Mouse (Mus musculus) heart, postnatal 0 days (tissue): ENCODE measurements around the gene Smg1. TPM values are rescaled to one million over a fixed set of nuclear protein-coding genes. Genes with fewer than 3 reads are reported as not detected.

ENCODE experiments used
- ATAC-seq: fragments of 200-750 bp; cut with Nextera tagmentation; 2 replicates; pipeline ENCODE4 v1.8.0; 2017; ENCODE audit warnings: low read depth, moderate number of reproducible peaks, moderate library complexity; ENCODE audit not compliant: insufficient read depth
- DNase-seq: peaks from one replicate; pipeline ENCODE4 v3.0.0-alpha.2; 2016; ENCODE audit warnings: low spot score
- H3K27ac ChIP-seq: fragments of 300-500 bp; sonication (generic); 2 replicates; pipeline ENCODE4 v1.5.1; 2014; ENCODE audit warnings: low read depth, mild to moderate bottlenecking
- H3K27me3 ChIP-seq: fragments of 300-500 bp; sonication (generic); 2 replicates; pipeline ENCODE4 v1.6.1; 2014; ENCODE audit warnings: low read length, mixed read lengths; ENCODE audit not compliant: control insufficient read depth, insufficient read depth
- H3K36me3 ChIP-seq: fragments of 300-500 bp; sonication (generic); replicated peaks from 2 replicates; pipeline ENCODE4 v1.6.1; 2014; ENCODE audit warnings: low read length, mixed read lengths; ENCODE audit not compliant: control insufficient read depth, insufficient read depth
- H3K4me1 ChIP-seq: fragments of 300-500 bp; sonication (generic); 2 replicates; pipeline ENCODE4 v1.6.1; 2014; ENCODE audit warnings: antibody characterized with exemption; ENCODE audit not compliant: control insufficient read depth, insufficient read depth
- H3K4me2 ChIP-seq: fragments of 300-500 bp; sonication (generic); 2 replicates; pipeline ENCODE4 v1.6.1; 2014; ENCODE audit warnings: low read depth, mild to moderate bottlenecking, low read length, moderate library complexity
- H3K4me3 ChIP-seq: fragments of 300-500 bp; sonication (generic); 2 replicates; pipeline ENCODE4 v1.5.1; 2014; ENCODE audit warnings: low read depth, low read length
- H3K9ac ChIP-seq: fragments of 300-500 bp; sonication (generic); replicated peaks from 2 replicates; pipeline ENCODE4 v1.6.1; 2014; ENCODE audit warnings: low read depth, low read length, mixed read lengths
- H3K9me3 ChIP-seq: fragments of 300-500 bp; sonication (generic); replicated peaks from 2 replicates; pipeline ENCODE4 v1.6.1; 2016; ENCODE audit warnings: low read length; ENCODE audit not compliant: control insufficient read depth
- CTCF ChIP-seq: IDR thresholded peaks from 2 replicates; pipeline ENCODE4 v1.5.1; 2016; ENCODE audit warnings: antibody characterized with exemption, control low read depth, low read depth
- EP300 ChIP-seq: IDR thresholded peaks from 2 replicates; pipeline ENCODE4 v1.6.1; 2016; ENCODE audit warnings: antibody characterized with exemption, low read depth
- WGBS: fragments of 180-500 bp; shearing (Covaris S2); extraction: QIAGEN DNeasy Blood & Tissue Kit; methylation state at CpG from one replicate; pipeline ENCODE4 v1.1.7; 2014; 5-methylcytosine and 5-hydroxymethylcytosine counted together
- polyA plus RNA-seq: library from polyadenylated mRNA; unstranded; fragments of >200 nt; fragmentation: Nextera tagmentation; extraction: Ambion mirVana; gene quantifications from 2 replicates; pipeline ENCODE4 v1.2.1, GENCODE M21; 2015
- total RNA-seq: library from RNA; depleted of rRNA; stranded (reverse); fragments of >200 nt; gene quantifications from 2 replicates; pipeline ENCODE4 v1.2.3, GENCODE M21; 2014; ENCODE audit warnings: low replicate concordance

The Smg1 gene
- total and polyA plus RNA-seq, 2 experiments from 2014 or later: 8.7 to 35.2 TPM

DNA sequence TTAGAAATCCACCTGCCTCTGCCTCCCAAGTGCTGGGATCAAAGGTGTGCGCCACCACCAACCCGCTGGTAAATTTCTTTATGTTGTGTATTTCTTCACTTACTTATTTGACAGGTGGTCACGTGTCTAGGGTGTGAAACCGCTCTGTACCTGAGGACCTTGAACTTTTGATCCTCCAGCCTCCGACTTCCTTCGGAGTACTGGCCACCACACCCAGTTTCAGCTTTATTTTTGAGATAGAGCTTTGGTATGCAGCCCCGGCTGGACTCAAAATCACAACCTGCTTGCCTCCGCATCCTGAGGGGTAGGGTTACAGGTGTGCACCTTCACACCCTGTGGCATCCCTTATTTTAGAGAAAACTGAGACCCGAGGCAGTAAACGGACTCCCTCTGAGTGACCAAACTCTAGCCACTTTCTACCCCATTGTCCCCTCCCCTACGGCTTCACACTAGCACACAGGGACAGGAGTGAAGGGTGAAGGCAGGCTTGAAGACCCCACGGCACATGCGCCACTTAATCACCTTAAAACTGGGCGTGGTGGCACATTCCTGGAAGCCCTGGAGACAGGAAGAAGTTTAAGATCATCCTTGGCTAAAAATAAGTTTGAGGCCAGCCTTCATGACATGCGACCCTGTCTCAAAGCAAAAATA is 33.3 kb upstream of the Smg1 start:
- no peaks in the 10 kb centered on the region for H3K27me3 ChIP-seq
- TF ChIP-seq EP300: no peak
- TF ChIP-seq CTCF: no peak
- H3K4me2 ChIP-seq: peak overlapping the region; percentile 38; the same call in 1 of the 2 replicates
- no peaks in the 10 kb centered on the region for H3K9me3 ChIP-seq
- H3K27ac ChIP-seq: no peak overlapping the region
- H3K4me1 ChIP-seq: peaks cover 5% of the 10 kb centered on the region; the same call in 1 of the 2 replicates
- ATAC-seq (no peak; the same call in 1 of the 2 replicates), DNase-seq (no peak)
- 74% methylated on average over 15 of the region's 15 CpGs for WGBS
- no peak overlapping the region for H3K9ac ChIP-seq
- H3K36me3 ChIP-seq: no peaks in the 10 kb centered on the region
- peak overlapping the region; percentile 7; the same call in 1 of the 2 replicates for H3K4me3 ChIP-seq

DNA sequence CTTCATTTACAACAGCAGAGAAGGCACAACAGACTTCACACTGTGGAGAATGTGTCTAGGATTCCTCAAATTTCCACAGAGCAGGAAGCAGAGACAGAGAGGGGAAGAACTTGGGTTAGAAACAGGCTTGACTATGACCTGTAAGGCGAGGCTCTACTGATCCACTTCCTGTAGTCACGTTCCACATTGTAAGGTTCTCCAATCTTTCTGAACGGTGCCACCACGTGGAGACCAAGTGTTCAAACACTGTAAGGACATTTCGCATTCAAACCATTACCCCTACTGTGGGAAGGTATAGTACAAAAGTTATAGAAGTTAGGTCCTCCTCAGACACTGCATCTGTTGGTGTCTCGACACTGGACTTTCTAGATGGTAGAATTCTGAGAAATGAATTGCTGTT is 31.8 kb upstream of the Smg1 start:
- WGBS: 63% methylated on average over 6 of the region's 6 CpGs
- no peak overlapping the region for H3K4me2 ChIP-seq
- TF ChIP-seq EP300 (no peak), CTCF (peak; percentile 40)
- ATAC-seq (no peak; the same call in 1 of the 2 replicates), DNase-seq (no peak)
- H3K4me3 ChIP-seq: no peak overlapping the region
- no peaks in the 10 kb centered on the region for H3K27me3 ChIP-seq
- H3K4me1 ChIP-seq: peaks cover 5% of the 10 kb centered on the region; the same call in 1 of the 2 replicates
- no peak overlapping the region for H3K27ac ChIP-seq
- no peaks in the 10 kb centered on the region for H3K9me3 ChIP-seq
- no peaks in the 10 kb centered on the region for H3K36me3 ChIP-seq
- no peak overlapping the region for H3K9ac ChIP-seq

DNA sequence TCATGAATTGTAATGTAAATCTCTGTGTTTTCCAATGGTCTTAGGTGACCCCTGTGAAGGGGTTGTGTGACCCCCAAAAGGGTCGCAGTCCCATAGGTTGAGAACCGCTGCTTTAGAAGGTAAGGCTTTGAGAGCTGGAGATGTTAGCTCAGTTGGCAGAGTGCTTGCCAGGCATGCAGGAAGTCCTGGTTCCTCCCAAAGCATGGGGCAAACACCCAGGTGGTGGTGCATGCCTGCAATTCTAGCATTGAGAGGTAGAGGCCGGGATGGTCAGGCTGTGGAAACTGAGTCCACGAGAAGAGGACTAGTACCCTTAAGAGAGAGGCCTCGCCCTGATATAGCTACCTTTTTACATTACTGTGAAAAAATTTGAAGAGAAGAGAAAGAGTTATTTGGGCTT is 31.4 kb upstream of the Smg1 start:
- 88% methylated on average over 5 of the region's 5 CpGs for WGBS
- DNase-seq: no peak

DNA sequence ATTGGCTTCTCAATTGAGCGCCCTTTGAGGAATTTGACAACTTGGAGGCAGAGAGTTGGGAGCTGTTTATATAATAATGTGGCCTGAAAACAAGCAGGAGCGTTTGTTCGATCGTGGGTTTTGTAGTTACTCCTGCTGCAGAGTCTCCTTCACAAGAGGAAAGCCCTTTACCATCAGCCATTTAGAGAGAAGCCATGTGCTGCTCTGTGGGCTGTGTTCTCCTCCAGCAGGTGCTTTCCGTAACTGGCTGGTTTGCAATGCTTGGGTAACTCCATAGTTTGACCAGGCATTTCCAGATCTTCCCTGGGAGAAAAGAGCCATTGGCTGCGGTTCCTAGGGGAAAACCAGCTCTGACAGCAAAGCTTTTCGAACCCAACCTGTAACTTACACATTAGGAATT is 30.7 kb upstream of the Smg1 start:
- Histone ChIP-seq H3K27me3 (no peaks in the 10 kb centered on the region), H3K4me3 (no peak overlapping the region), H3K27ac (no peak overlapping the region), H3K9me3 (no peaks in the 10 kb centered on the region), H3K4me2 (no peak overlapping the region), H3K36me3 (no peaks in the 10 kb centered on the region), H3K9ac (no peak overlapping the region), H3K4me1 (peaks cover 5% of the 10 kb centered on the region; the same call in 1 of the 2 replicates)
- DNase-seq (no peak), ATAC-seq (no peak)
- WGBS: 87% methylated on average over 7 of the region's 7 CpGs
- TF ChIP-seq EP300: no peak
- no peak for TF ChIP-seq CTCF

More for the DNA sequence above, 31.4 kb upstream of the Smg1 start:
- Histone ChIP-seq H3K4me3 (no peak overlapping the region), H3K4me2 (no peak overlapping the region), H3K36me3 (no peaks in the 10 kb centered on the region), H3K9me3 (no peaks in the 10 kb centered on the region), H3K4me1 (peaks cover 5% of the 10 kb centered on the region; the same call in 1 of the 2 replicates), H3K27ac (no peak overlapping the region), H3K9ac (no peak overlapping the region), H3K27me3 (no peaks in the 10 kb centered on the region)
- TF ChIP-seq EP300 (no peak), CTCF (no peak)
- no peak for ATAC-seq

DNA sequence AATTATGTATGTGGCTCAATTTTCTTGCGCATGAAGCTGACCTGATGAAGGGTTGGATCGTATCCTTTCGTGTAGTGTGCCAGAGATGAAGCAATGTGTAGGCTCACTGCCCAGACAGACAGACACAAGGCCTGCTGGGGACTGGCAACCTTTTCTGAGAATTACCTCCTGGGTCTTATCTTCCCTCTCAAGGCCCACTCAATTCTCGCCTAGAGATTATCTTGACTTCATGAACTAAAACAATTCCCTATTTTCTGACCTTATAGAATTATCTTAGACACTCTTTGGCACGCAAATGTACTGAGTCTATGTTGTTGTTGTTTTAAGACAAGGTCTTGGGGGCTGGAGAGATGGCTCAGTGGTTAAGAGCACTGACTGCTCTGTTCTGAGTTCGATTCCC is 22.6 kb upstream of the Smg1 start:
- Histone ChIP-seq H3K4me3 (no peak overlapping the region), H3K27ac (no peak overlapping the region), H3K4me1 (no peaks in the 10 kb centered on the region), H3K9ac (no peak overlapping the region), H3K27me3 (no peaks in the 10 kb centered on the region), H3K4me2 (no peak overlapping the region), H3K36me3 (no peaks in the 10 kb centered on the region), H3K9me3 (no peaks in the 10 kb centered on the region)
- WGBS: 70% methylated on average over 6 of the region's 6 CpGs
- ATAC-seq (no peak), DNase-seq (no peak)
- TF ChIP-seq EP300: no peak
- no peak for TF ChIP-seq CTCF

DNA sequence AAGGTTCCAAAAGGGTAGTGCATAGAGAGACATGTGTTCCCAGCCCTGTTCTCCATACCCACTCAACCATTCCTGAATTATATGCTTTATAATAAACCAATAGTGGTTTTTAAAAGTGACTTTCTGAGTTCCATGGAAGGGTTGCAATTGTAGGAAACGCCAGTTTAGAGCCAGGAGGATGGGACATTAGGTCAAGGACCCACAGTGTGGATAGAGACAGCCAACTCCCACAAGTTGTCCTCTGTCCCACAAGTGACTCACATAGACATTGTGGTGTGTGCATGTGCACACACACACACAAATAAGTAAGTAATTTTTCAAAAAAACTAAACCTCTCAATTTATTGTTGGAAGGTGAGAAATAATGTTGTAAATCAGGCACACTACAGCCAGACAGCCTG is 20.1 kb upstream of the Smg1 start:
- no peak overlapping the region for H3K4me3 ChIP-seq
- ATAC-seq (no peak), DNase-seq (no peak)
- H3K36me3 ChIP-seq: no peaks in the 10 kb centered on the region
- no peak for TF ChIP-seq EP300
- H3K27ac ChIP-seq: no peak overlapping the region
- 57% methylated on average over 1 of the region's 1 CpGs for WGBS
- no peak overlapping the region for H3K4me2 ChIP-seq
- no peaks in the 10 kb centered on the region for H3K9me3 ChIP-seq
- H3K4me1 ChIP-seq: no peaks in the 10 kb centered on the region
- H3K9ac ChIP-seq: no peak overlapping the region
- H3K27me3 ChIP-seq: no peaks in the 10 kb centered on the region
